Mouse (Mus musculus) G1E (cell line): ENCODE measurements around the gene Xaf1.

Experiments used
- CTCF ChIP-seq: IDR thresholded peaks from 2 replicates; pipeline ENCODE4 v1.5.1; 2012; ENCODE audit warnings: low read depth, low read length, inconsistent platforms, mixed read lengths
- GATA1 ChIP-seq: IDR thresholded peaks from 2 replicates; pipeline ENCODE4 v1.6.1; 2012; ENCODE audit warnings: borderline replicate concordance, low read length, inconsistent platforms, mixed read lengths
- POLR2AphosphoS5 ChIP-seq: IDR thresholded peaks from 2 replicates; pipeline ENCODE4 v1.6.1; 2012; ENCODE audit warnings: low read depth, low read length, inconsistent platforms; ENCODE audit not compliant: insufficient replicate concordance
- TAL1 ChIP-seq: conservative IDR thresholded peaks from 2 replicates; pipeline ENCODE4 v1.6.1; 2012; ENCODE audit warnings: low read depth, low read length, inconsistent platforms, mixed read lengths

DNA sequence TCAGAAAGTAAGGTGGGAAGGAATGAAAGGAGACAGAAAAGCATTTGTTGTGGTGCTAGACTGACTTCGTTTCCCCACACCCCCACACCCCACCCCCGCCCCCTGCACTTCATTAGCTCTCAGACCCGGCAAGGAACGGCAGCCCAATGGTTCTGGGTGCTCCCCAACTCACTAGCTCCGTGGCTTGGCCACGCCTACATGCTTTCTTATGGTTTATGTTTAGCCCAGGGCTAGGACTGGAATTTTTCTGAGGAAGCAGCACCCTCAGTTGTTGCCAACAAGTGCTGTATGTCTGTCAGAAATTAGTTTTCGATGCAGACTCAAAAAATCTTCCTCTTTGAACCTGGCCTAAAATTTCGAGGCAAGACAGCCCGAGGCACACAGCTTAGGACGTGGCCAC, 47.1 kb downstream of the Xaf1 start:
- TF ChIP-seq CTCF (no peak), GATA1 (no peak), TAL1 (no peak), POLR2AphosphoS5 (no peak)
